Mouse (Mus musculus) ovary, postnatal 36 days (tissue): ENCODE data around the gene Comtd1.
A peak's percentile ranks its signal among the peaks of the same experiment; 100 is the strongest.

Experiments
- DNase-seq: peaks from one replicate; pipeline ENCODE4 v3.0.0; 2022; ENCODE audit warnings: low spot score, mixed read lengths

The Comtd1 gene

GRCm38 (mm10) chr14:21848166-21849154, at the start of gene Comtd1:
Comtd1 (minus strand) TSS chr14:21848977.
- peak; percentile 94 for DNase-seq

- no peak for DNase-seq
These were observed 43.5 kb upstream of the Comtd1 start for GRCm38 (mm10) chr14:21892341-21892659.

DNA sequence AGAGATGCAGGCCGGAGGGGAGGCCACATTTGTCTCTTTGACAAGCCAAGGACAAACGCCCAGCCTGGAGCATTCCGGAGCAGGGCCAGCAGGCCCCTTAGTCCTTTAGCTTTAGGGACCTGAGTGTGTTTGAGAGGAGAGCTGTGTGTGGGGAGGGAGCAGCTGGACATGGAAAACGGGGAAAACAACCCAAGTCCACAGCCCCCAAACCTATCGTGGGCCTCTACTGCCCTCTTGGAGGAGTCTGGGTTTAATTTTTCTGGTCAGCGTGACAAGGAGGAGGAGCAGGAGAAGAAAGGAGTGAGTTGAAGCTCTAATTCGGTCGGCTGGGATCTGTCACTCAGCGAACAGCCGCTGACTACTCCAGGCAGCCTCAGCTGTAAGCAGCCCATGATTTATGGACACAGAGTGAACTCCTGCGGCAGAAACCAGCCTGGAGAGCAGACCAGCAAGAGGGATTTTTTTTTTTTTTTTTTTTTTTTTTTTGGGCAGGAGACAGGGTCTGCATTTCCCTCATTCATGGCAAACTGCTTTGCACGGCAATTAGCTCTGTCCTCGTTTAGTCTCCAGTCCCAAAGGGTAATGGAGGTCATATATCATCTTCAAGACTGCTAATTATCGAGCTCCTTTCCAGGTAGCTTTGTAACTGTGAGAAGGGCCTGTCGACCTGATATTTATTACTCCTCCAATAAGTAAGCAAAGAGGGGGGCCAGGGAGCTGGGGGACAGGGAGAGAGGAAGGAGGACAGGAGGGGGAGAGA, 43.0 kb upstream of the Comtd1 start:
- DNase-seq: peak; percentile 16

DNA sequence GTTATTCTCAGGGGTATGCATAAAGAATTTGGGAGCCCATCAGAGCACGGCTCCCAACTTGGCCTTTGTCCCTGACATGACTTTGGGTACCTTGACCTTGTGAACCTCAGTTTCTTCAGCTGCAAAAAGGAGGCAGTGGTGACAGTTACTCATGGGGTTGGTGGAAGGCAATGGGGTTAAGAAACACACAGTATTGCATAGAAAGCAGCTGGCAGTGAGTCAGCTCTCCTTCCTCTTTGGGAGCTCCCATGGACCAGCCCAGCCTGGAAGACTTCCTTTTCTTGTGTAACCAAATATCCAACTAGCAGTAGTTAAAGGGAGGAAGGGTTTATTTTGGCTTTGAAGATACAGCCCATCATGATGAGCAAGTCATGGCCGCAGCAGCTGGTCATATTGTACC, 41.7 kb upstream of the Comtd1 start:
- DNase-seq: no peak

GRCm38 (mm10) chr14:21866816-21867215, 18.0 kb upstream of the Comtd1 start:
- DNase-seq: no peak

GRCm38 (mm10) chr14:21866291-21866690, 17.5 kb upstream of the Comtd1 start:
- no peak for DNase-seq

GRCm38 (mm10) chr14:21856886-21857285, 8.1 kb upstream of the Comtd1 start:
- no peak for DNase-seq

- no peak for DNase-seq
These were observed 7.2 kb upstream of the Comtd1 start for GRCm38 (mm10) chr14:21855961-21856360.

- no peak for DNase-seq
These were observed 5.5 kb upstream of the Comtd1 start for GRCm38 (mm10) chr14:21854271-21854670.

GRCm38 (mm10) chr14:21853456-21854109, 4.8 kb upstream of the Comtd1 start:
- DNase-seq: peak; percentile 74

DNA sequence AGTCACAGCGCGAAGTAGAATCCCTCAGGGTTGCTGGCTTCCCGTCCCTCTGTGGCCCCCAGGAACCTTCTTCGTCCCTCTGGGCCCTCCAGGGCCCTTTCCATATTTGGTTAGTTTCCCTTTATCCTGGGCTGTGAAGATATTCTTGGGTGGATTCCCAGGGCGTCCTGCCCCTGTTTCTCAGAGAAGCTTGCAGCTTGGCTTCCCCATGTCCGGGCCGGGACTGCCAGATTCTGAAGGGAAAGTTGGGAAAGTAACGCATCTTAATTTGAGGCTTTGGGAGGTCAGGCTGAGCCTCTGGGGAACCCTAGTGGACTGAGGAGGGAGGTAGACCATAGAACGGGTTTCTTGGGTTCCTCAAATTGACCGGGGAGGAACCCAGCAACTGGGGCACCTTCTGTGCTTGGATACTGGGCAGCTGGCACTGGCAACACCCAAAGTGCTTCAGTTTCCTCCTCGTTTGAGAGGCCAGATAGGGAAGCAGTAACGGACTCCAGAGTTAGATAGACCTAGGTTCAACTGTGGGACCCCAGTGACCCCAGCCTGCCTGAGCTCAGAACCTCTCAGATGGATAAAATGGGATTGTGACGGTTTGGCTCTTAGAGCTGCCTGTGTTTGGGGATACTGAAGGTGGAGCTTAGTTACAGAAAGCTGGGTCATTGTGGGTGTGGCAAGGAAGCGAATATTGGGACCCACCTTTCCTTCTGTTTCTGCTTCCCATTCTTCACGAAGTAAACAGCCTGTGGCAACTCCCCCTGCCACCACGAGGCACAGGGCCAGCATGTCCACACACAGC, 3.4 kb upstream of the Comtd1 start:
- DNase-seq: peak; percentile 47

GRCm38 (mm10) chr14:21850419-21851127, 1.8 kb upstream of the Comtd1 start:
- no peak for DNase-seq

- DNase-seq: no peak
These were observed 994 bp upstream of the Comtd1 start for GRCm38 (mm10) chr14:21849524-21850418.

GRCm38 (mm10) chr14:21847381-21848165, 1.2 kb downstream of the Comtd1 start:
- peak; percentile 53 for DNase-seq

- no peak for DNase-seq
These were observed 1.9 kb downstream of the Comtd1 start for GRCm38 (mm10) chr14:21846827-21847380.

GRCm38 (mm10) chr14:21843263-21843662, 5.5 kb downstream of the Comtd1 start:
- DNase-seq: no peak

GRCm38 (mm10) chr14:21841819-21842592, 6.8 kb downstream of the Comtd1 start:
- no peak for DNase-seq
